Mouse (Mus musculus) small intestine, adult 2 months (tissue): ENCODE data around the gene Csrnp3. TPM values are rescaled to one million over a fixed set of nuclear protein-coding genes. Genes with fewer than 3 reads are reported as not detected.

Source experiments
- H3K27ac ChIP-seq: fragments of 200-500 bp; 2 replicates; pipeline ENCODE4 v1.5.1; 2012; ENCODE audit warnings: low read depth, low read length, control low read depth, inconsistent platforms; ENCODE audit not compliant: insufficient read depth
- H3K27me3 ChIP-seq: fragments of 200-500 bp; 2 replicates; pipeline ENCODE4 v1.6.1; 2012; ENCODE audit warnings: mild to moderate bottlenecking, moderate library complexity, low read length, inconsistent platforms; ENCODE audit not compliant: control insufficient read depth, insufficient read depth
- H3K36me3 ChIP-seq: fragments of 200-500 bp; 2 replicates; pipeline ENCODE4 v1.6.1; 2012; ENCODE audit warnings: mild to moderate bottlenecking, low read length, control low read depth, inconsistent platforms; ENCODE audit not compliant: control insufficient read depth, insufficient read depth
- H3K4me1 ChIP-seq: fragments of 200-500 bp; 2 replicates; pipeline ENCODE4 v1.6.1; 2012; ENCODE audit warnings: low read length, inconsistent platforms, mixed read lengths; ENCODE audit not compliant: control insufficient read depth, insufficient read depth, insufficient read length
- H3K4me3 ChIP-seq: fragments of 200-500 bp; 2 replicates; pipeline ENCODE4 v1.5.1; 2012; ENCODE audit warnings: low read depth, mild to moderate bottlenecking, control low read depth, inconsistent platforms, low read length, moderate library complexity
- CTCF ChIP-seq: fragments of 200-500 bp; IDR thresholded peaks from 2 replicates; pipeline ENCODE4 v1.5.1; 2012; ENCODE audit warnings: low read depth, mild to moderate bottlenecking, control low read depth, inconsistent platforms, low read length, moderate library complexity, mixed read lengths; ENCODE audit not compliant: insufficient replicate concordance, insufficient read length; ENCODE audit errors: extremely low read depth
- POLR2A ChIP-seq: fragments of 200-500 bp; IDR thresholded peaks from 2 replicates; pipeline ENCODE4 v1.6.1; 2012; ENCODE audit warnings: low read depth, mild to moderate bottlenecking, control low read depth, inconsistent platforms, low read length, moderate library complexity
- WGBS: fragments of 180-500 bp; shearing (Covaris S2); methylation state at CpG from one replicate; pipeline ENCODE4 v1.1.7; 2018; 5-methylcytosine and 5-hydroxymethylcytosine counted together
- polyA plus RNA-seq: library from polyadenylated mRNA; depleted of rRNA; stranded (reverse); fragments of >200 nt; gene quantifications from 2 replicates; pipeline ENCODE4 v1.2.3, GENCODE M21; 2012

Gene Csrnp3
- polyA plus RNA-seq, 1 experiment = 0.05 TPM

DNA sequence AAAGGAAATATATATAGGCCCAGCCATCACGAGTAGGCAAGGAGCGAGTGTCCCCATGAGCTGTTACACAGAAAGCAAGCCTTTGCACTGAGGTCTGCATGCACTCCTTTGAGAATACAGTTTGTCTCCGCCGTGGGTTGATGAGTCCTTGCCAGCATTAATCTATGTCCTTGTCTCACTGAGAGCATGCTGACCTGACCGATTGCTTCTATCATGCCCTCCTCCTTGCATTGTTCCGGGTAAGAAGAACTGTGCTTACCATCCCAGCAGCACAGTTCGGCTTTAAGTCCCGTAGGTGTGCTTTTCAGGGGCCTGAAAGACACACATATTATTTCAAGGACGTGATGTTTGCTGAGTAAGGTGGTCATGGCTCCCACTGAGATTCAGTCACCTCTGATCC is 173.1 kb downstream of the Csrnp3 start:
- 85% methylated on average over 9 of the region's 9 CpGs for whole genome bisulfite sequencing
- no peaks in the 10 kb centered on the region for H3K4me1 ChIP-seq
- TF ChIP-seq POLR2A (no peak), CTCF (no peak)
- no peaks in the 10 kb centered on the region for H3K36me3 ChIP-seq
- no peak overlapping the region for H3K27ac ChIP-seq
- H3K4me3 ChIP-seq = no peak overlapping the region
- no peaks in the 10 kb centered on the region for H3K27me3 ChIP-seq

DNA sequence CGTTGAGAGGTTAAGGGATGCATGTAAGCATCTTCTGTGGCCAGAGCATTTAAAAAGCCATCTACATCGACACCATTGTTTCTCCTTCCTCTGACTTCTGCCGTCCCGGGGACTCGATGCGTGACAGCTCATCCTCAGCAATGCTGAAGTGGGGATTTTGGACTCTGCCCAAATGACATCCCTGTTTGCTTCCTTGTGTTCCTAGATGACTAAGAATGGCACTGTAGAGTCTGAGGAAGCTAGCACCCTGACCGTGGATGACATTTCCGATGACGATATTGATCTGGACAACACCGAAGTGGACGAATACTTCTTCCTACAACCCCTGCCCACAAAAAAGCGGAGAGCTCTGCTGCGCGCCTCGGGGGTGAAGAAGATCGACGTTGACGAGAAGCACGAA is 173.7 kb downstream of the Csrnp3 start:
- Histone ChIP-seq H3K27ac (no peak overlapping the region), H3K27me3 (no peaks in the 10 kb centered on the region), H3K36me3 (no peaks in the 10 kb centered on the region), H3K4me3 (no peak overlapping the region), H3K4me1 (no peaks in the 10 kb centered on the region)
- 91% methylated on average over 19 of the region's 19 CpGs for WGBS
- TF ChIP-seq POLR2A = no peak
- no peak for TF ChIP-seq CTCF

DNA sequence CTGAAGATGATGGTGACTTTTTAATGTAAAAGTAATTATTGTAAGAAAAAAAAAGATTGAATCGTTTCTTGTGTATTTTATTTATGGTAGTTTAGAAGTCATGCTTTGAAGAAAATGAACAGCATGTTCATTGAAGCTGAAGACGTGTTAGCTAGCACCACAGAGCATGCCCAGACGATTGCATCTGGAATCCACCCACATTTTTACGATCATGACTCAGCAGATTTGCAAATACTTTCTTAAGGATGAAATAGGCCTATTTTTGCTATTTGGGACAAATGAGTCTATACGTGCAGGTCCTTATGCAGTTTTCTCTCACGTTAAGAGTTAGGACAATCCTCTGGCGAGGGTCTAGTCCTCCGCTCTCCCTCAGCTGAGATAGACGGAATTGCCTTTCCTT is 177.9 kb downstream of the Csrnp3 start:
- Histone ChIP-seq H3K4me3 (no peak overlapping the region), H3K36me3 (no peaks in the 10 kb centered on the region), H3K27ac (no peak overlapping the region), H3K4me1 (no peaks in the 10 kb centered on the region), H3K27me3 (no peaks in the 10 kb centered on the region)
- 81% methylated on average over 9 of the region's 9 CpGs for WGBS
- TF ChIP-seq POLR2A (no peak), CTCF (no peak)

DNA sequence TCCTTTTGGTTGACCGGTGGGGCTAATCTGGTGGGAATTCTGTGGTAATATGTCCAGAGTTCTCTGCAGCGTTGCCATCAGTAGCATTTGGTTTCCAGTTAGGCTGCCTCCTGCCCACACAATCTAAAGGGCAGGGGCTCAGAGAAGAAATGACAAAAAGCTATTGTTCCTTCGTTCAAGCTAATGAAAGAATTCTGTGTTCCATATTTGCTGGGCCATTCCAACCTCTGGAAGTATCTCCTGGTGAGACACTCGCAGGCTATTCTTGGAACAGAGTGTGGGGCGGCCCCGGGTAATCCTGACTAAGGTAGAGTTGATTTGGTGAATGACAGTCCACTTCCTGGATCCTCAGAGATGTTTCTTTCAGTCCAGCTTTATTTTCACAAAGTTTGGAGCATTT is 179.3 kb downstream of the Csrnp3 start:
- no peak overlapping the region for H3K4me3 ChIP-seq
- no peak for TF ChIP-seq CTCF
- TF ChIP-seq POLR2A = no peak
- H3K36me3 ChIP-seq = no peaks in the 10 kb centered on the region
- H3K27me3 ChIP-seq = no peaks in the 10 kb centered on the region
- H3K27ac ChIP-seq = no peak overlapping the region
- H3K4me1 ChIP-seq = no peaks in the 10 kb centered on the region
- WGBS = 83% methylated on average over 6 of the region's 6 CpGs

DNA sequence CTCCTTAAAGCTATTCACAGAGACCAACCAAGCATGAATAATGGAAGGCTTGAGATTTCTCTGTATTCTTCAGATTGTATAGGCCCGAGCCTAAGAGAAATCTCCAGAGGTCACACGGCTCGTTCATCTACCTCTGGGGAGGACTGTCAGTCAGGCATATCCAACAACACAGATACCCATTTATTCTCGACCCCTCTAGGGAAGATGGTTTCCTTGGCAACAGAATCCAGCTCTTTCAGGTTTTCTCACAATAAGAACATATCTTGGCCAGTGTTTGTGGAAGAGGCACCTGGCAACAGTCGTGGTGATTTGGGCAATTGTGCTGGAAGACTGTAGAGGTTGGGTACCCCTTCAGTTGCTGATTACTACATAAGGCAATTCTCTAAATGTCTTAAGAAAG is 183.2 kb downstream of the Csrnp3 start:
- no peak overlapping the region for H3K4me3 ChIP-seq
- no peak for TF ChIP-seq POLR2A
- TF ChIP-seq CTCF = no peak
- 57% methylated on average over 5 of the region's 5 CpGs for WGBS

DNA sequence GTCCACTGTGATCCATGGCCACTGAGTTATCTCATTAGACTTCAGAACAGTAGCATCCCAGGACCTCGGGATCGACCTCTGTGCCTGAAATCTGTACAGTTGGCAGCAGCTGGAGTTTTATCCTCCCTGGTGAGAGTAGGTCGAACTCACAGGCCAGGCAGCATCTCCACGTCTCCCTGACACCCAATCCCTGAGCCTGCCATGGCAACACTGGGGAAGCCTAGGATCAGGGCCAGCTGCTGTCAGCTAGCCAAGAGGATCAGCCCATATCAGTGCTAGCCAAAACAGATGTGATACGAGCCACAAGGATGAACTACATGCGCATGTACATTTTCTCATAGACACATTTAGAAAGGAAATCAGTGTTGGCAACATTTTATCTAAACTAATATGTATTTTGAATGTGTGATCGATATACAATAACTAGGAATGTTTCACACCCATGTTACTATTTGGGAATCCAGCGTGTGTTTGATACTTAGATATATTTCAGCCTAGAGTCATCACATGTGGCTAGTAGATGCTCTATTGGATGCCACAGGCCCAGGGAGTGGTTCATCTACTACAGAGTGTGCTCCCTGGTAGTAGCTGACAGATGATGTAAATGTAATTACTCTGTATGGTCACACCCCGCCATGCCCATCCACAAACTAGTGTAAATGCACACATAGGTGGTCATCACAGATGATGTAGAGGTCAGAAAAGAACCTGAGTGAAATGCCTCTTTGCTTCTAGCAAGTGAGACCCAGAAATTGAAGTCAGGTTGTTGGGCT is 189.5 kb downstream of the Csrnp3 start:
- H3K4me3 ChIP-seq = no peak overlapping the region
- TF ChIP-seq POLR2A (no peak), CTCF (no peak)
- no peaks in the 10 kb centered on the region for H3K36me3 ChIP-seq
- H3K27me3 ChIP-seq = no peaks in the 10 kb centered on the region
- no peak overlapping the region for H3K27ac ChIP-seq
- no peaks in the 10 kb centered on the region for H3K4me1 ChIP-seq
- WGBS = 69% methylated on average over 9 of the region's 9 CpGs

More for the DNA sequence above, 183.2 kb downstream of the Csrnp3 start:
- Histone ChIP-seq H3K27me3 (no peaks in the 10 kb centered on the region), H3K36me3 (no peaks in the 10 kb centered on the region), H3K27ac (no peak overlapping the region), H3K4me1 (no peaks in the 10 kb centered on the region)

DNA sequence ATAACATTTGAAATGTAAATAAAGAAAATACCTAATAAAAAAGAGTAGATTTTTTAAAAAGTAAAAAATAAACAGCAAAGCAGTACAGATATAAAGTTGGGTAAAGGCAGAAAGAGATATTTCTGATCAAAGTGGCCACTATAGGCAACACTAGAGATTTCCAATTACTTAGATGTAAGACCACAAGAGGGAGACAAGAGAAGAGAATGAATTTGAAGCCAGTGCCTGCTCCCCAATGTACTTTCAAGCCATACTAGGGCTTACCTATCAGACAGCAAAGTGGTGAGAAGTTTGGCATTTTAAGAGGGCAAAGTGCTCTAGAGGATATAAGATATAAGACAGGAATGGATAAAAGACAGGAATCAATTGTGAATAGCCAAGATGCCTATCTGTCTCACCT is 195.0 kb downstream of the Csrnp3 start:
- H3K27ac ChIP-seq = no peak overlapping the region
- TF ChIP-seq CTCF (no peak), POLR2A (no peak)
- H3K27me3 ChIP-seq = no peaks in the 10 kb centered on the region
- H3K36me3 ChIP-seq = no peaks in the 10 kb centered on the region
- H3K4me1 ChIP-seq = no peaks in the 10 kb centered on the region
- no peak overlapping the region for H3K4me3 ChIP-seq

DNA sequence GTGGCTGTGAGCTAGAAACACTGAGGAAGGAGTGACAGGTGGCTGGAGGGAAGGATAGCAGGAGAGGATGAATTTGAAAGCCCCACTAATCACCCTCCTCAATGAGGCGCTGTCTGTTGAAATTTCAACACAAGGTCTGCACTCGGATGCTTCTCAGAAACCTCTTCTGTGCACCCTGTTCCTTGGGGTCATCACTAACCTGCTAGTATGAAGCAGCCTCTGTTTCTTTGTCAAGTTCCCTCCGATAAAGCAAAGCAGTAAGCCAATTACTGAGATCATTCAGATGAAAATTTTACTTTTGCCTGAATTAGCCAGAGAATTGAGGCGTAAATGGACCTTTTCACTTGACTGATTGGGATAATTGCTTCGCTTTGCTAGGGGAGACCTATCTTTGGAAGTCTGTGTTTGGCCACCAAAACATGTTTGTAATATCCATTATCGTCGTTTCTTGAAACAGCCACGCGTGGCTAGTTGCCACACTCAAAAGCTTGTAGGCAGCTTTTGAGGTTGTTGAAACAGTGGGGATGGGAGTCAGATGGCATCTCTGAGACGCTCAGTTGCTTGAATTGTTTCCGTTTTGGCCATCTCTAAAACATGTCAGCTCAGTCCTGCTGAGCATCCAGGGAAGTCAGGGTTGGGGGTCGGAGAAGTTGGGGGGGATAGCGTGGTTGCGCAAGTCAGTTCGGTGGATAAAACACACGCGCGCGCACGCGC is 195.8 kb downstream of the Csrnp3 start:
- Histone ChIP-seq H3K4me3 (no peak overlapping the region), H3K27ac (no peak overlapping the region), H3K27me3 (no peaks in the 10 kb centered on the region), H3K36me3 (no peaks in the 10 kb centered on the region), H3K4me1 (no peaks in the 10 kb centered on the region)
- 94% methylated on average over 21 of the region's 21 CpGs for WGBS
- TF ChIP-seq CTCF (no peak), POLR2A (no peak)
